Mouse (Mus musculus) ES-E14 (cell line): Measurements from ENCODE around the gene Fgf18.

Experiments
- MAFK ChIP-seq: IDR thresholded peaks from 2 replicates; pipeline ENCODE4 v1.6.1; 2014; ENCODE audit warnings: mild to moderate bottlenecking, low read depth, low read length, inconsistent platforms; ENCODE audit not compliant: insufficient read depth
- ZC3H11A ChIP-seq: IDR thresholded peaks from 2 replicates; pipeline ENCODE4 v1.6.1; 2012; ENCODE audit warnings: low read depth, mild to moderate bottlenecking, inconsistent platforms, low read length, borderline replicate concordance
- ZNF384 ChIP-seq: IDR thresholded peaks from 2 replicates; pipeline ENCODE4 v1.6.1; 2012; ENCODE audit warnings: low read depth, low read length, inconsistent platforms

GRCm38 (mm10) chr11:33070520-33070919 lies 76.7 kb downstream of the Fgf18 start:
- TF ChIP-seq ZC3H11A (no peak), ZNF384 (no peak), MAFK (no peak)
